Mouse (Mus musculus) ES-E14 (cell line): Measurements from ENCODE around the gene Spn.

Experiments used
- CHD2 ChIP-seq: IDR thresholded peaks from 2 replicates; pipeline ENCODE4 v1.6.1; 2014; ENCODE audit warnings: mild to moderate bottlenecking, low read depth, low read length, inconsistent platforms
- HCFC1 ChIP-seq: IDR thresholded peaks from 2 replicates; pipeline ENCODE4 v1.6.1; 2012; ENCODE audit warnings: low read length, inconsistent platforms, borderline replicate concordance; ENCODE audit not compliant: insufficient read depth
- ZC3H11A ChIP-seq: IDR thresholded peaks from 2 replicates; pipeline ENCODE4 v1.6.1; 2012; ENCODE audit warnings: low read depth, mild to moderate bottlenecking, inconsistent platforms, low read length, borderline replicate concordance
- ZNF384 ChIP-seq: IDR thresholded peaks from 2 replicates; pipeline ENCODE4 v1.6.1; 2012; ENCODE audit warnings: low read depth, low read length, inconsistent platforms

DNA sequence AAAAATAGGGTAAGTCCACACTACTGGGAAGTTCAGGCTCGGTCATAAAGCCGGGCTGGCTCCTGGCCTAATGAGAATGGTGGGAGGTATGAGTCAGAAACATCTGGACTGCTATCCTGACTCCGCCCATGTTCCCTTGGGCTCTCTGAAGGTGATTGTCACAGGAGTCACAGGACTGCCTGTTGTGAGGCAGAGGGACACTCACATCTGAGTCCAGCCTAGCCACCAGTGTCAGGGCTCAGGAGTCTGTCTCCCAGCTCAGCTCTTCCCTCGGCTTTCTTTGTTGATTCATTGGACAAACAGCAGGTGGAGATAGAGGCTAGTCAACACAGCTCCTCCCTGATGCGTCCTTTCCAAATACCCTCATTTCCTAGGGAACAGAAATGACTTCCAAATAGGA, 19.7 kb downstream of the Spn start:
- TF ChIP-seq HCFC1 (no peak), ZC3H11A (no peak), CHD2 (no peak), ZNF384 (no peak)
